Mouse (Mus musculus) heart, postnatal 25 days (tissue): Measurements from ENCODE around the gene Ergic1. TPM values are rescaled to one million over a fixed set of nuclear protein-coding genes. Genes with fewer than 3 reads are reported as not detected.

Experiments
- DNase-seq: peaks from one replicate; pipeline ENCODE4 v3.0.0; 2022; ENCODE audit warnings: low spot score
- intact Hi-C: fragments of 180-260 bp; cut with DNase I; formaldehyde crosslinking; loops from one replicate; pipeline ENCODE4 v1.15.1; 2025
- total RNA-seq, 2 experiments: library from RNA; stranded (reverse); gene quantifications; 2 replicates each; pipeline ENCODE4 v1.2.3; 2021

The Ergic1 gene
- total RNA-seq, 2 experiments from 2014 or later: 54.2 to 58.4 TPM

GRCm38 (mm10) chr17:26535251-26536136 lies 25.8 kb upstream of the Ergic1 start:
- peak; percentile 45 for DNase-seq

GRCm38 (mm10) chr17:26537722-26538471 lies 23.4 kb upstream of the Ergic1 start:
- DNase-seq: no peak
- intact Hi-C loops: no loop called here

More at GRCm38 (mm10) chr17:26535251-26536136, 25.8 kb upstream of the Ergic1 start:
- intact Hi-C loops: no loop called here

DNA sequence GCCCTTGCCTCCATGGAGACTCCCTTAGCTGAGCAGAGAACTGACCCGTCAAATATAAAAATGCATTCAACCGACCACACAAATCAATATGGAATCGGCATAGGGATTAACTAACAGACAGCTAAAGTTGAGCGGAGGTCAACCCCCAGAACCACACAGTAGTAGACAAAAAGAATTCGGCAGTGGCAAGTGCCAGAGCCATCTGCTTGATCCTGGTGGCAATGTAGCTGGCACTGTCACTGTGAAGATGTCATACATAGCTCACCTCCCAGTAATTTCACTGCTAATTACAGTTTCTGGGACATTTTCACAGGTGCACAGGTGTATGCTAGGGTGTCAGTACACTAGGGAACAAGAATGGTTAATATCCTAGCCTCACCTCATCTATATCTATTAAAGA lies 21.2 kb upstream of the Ergic1 start:
- no peak for DNase-seq
- intact Hi-C loops: no loop called here

- intact Hi-C loops: no loop called here
- no peak for DNase-seq
These were observed 16.8 kb upstream of the Ergic1 start for GRCm38 (mm10) chr17:26544319-26544963.

GRCm38 (mm10) chr17:26547771-26548170 lies 13.5 kb upstream of the Ergic1 start:
- DNase-seq: peak; percentile 68
- intact Hi-C loops: loop anchor here (1.0 to 5.0 kb wide), 3 partner anchors 17 to 40 kb away; no protein-coding TSS in a partner anchor

- no peak for DNase-seq
- intact Hi-C loops: loop anchor here (2.0 to 5.0 kb wide), 2 partner anchors 28 to 41 kb away; no protein-coding TSS in a partner anchor
These were observed 12.7 kb upstream of the Ergic1 start for GRCm38 (mm10) chr17:26548566-26548965.

DNA sequence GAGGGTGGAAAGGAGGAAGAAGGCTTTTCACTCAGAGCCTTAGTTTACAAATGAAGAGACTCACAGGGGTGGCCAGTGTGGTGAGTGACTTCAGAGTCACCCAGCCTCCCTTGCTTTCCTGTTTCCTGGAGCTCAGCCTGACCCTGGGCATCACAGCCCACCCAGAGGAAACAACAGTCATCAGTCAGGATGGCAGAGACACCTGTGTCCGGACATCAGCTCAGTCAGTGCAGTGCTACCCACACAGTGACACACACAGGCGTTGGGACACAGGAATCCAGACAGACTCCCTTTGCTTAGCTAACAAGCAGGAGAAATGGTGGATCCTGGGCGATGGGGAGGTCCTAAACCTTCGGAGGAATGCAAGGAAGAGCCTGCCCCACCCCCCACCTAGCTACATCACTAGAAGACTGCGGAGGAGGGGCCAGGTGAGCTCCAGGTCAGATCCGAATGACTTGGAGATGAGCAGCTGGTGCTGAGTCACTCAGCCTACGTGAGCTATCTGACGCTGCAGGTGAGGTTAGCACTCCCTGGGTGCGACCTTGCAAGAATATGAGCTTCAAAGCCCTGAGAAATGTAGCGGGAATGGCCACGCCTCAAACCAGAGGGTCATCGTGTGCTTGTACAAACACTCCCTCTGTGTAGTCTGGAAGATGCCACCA lies 12.0 kb upstream of the Ergic1 start:
- no peak for DNase-seq
- intact Hi-C loops: loop anchor here (2.0 to 5.0 kb wide), 2 partner anchors 28 to 42 kb away; no protein-coding TSS in a partner anchor

GRCm38 (mm10) chr17:26551104-26551503 lies 10.2 kb upstream of the Ergic1 start:
- no peak for DNase-seq
- intact Hi-C loops: no loop called here

- intact Hi-C loops: no loop called here
- no peak for DNase-seq
These were observed 8.3 kb upstream of the Ergic1 start for GRCm38 (mm10) chr17:26553033-26553432.

- DNase-seq: no peak
- intact Hi-C loops: no loop called here
These were observed 581 bp upstream of the Ergic1 start for GRCm38 (mm10) chr17:26560526-26561289.

DNA sequence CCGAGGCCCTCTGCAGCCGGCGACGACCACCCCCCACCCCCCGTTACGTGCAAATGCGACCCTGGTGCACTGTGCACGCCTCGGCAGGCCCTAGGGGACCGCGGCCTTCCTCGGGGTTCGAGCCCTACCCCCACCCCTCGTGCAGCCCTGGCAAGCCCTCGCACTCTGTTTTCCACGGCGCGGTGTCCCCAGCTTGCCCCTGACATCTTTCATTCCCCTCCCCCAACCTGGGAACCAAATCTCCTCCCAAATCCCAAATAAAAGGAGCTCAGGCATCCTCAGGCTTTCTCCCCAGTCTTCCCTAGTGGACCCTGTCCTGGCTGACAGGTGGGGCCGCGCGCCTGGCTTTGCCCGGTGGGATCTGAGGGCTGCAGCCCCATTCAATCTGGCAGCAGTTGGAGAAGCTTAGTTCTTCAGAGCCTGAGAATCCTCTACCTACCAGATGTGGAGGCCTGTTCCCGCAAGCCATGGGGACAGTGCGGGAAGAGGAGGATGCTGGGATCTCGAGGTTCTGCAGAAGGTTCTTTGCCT lies 427 bp downstream of the Ergic1 start, which contains the start of gene Dusp1:
Gene Dusp1 (minus strand): TSS at position 478 of the 531 bp plus-strand sequence.
- intact Hi-C loops: no loop called here
- DNase-seq: no peak

DNA sequence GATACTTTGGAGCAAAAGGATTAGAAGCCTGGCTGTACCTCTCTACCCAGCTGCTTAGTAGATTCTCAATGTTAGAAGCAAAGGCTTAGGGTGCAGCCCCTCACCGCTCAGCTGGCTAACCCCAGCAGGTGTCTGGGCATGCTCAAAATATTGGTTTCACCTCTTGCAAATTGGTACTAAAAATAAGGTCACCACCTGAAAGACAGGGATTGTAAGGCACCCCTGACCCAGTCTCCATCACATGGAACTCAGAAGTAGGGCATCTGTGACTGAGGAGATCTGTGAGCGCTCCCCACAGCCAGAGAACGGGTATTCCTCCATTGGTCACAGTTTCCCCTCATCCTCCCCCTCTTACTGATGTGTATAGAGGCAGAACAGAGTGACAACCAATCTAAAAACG lies 1.0 kb downstream of the Ergic1 start:
- intact Hi-C loops: no loop called here
- no peak for DNase-seq

DNA sequence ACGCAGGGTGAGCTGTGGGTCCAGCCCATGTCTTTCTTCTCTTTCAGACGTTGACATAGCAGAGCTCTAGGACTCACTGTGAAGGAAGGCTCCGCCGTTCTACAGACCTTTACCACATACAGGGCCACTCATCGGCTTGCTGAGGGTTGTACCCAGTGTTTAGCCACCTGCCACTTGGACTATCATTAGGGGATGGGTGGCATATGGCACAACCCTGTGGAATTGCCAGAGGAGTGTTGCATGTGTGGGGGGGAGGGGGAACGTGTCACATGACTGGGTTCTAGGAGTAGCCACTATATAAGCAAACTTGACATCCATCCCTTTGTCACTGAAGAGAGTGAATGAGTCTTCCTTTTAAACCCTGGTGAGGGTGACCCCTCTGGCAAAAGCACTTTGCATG lies 2.2 kb downstream of the Ergic1 start:
- no peak for DNase-seq
- intact Hi-C loops: no loop called here

DNA sequence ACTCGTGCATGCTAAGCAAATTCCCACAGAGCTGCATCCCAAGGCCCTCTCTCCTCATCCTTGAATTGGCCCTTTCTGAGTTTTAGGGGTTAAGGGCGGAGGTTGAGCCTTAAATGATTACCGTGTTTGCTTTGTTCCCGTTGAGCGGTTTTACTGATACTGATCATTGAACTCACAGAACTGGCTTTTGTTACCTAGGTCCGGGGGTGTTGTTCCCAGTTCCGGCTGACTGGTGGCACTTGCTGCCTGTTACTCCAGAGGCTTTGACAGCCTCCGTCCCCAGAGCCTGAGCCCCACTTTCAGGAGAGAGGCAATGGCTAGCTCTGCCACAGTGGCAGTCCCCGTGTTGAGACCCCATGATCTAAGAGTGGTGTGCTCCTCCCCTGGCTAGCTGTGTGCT lies 3.1 kb downstream of the Ergic1 start:
- intact Hi-C loops: no loop called here

GRCm38 (mm10) chr17:26567142-26567817 lies 6.0 kb downstream of the Ergic1 start:
- intact Hi-C loops: no loop called here

More for the DNA sequence above, 3.1 kb downstream of the Ergic1 start:
- no peak for DNase-seq

GRCm38 (mm10) chr17:26567818-26568173 lies 6.5 kb downstream of the Ergic1 start:
- intact Hi-C loops: no loop called here

More at GRCm38 (mm10) chr17:26567142-26567817, 6.0 kb downstream of the Ergic1 start:
- DNase-seq: no peak

DNA sequence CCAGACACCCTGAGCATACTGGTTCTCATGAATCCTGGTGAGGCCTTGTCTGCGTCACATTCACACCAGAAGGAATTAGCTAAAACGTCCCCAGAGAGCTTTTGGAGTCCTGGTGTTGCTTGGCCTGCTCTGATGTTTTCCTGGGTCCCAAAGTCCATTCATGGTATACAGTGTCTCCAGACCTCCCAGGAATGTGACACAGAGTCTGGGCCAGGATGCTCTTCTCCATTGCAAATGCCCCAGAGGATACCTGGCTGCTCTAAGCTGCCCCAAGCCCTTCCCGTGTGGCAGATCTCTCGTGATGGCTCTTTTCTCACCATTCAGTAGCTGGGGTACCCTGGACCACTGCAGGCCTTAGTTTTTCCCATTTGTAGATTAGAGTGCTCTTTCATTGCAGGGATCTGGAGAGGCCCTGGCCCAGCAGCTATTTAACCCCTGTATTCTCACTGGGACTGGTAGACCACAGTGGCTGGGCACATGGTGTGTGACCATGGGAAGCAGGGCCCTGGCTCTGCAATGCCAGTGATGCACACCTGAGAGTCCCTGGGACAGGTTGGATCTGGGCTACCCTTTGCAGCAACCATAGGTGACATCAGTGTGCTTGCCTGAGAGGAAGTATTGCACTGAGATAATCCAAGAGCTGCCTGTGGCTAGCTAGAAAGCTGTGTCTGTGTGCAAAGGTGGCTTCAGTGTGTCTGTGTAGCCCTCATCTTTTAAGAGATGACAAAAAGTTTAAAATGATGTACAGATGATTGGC lies 8.5 kb downstream of the Ergic1 start:
- intact Hi-C loops: no loop called here
- no peak for DNase-seq

More at GRCm38 (mm10) chr17:26567818-26568173, 6.5 kb downstream of the Ergic1 start:
- DNase-seq: no peak
